Comparison of ENCODE assay signal across 8 mouse cellular contexts in the genomic region with DNA sequence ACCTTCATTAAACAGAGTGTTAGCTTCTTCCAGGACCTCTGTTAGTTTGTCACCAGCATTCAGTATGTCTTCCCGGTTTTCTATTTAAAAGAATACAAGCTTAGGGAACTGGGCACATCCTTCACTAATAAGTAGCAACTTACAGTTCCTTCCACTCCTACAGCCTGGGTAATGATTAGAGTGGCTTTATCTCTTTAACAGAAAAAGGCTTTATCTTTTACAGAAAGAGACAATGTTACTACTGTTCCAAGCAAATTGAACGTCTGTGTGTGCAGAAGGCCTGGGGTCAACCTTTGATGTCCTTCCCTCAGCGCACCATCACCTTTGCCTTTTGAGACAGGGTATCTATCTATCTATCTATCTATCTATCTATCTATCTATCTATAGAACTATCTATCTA. TPM values are rescaled to one million over a fixed set of nuclear protein-coding genes. Genes with fewer than 3 reads are reported as not detected.
DNase-seq lines count a peak whose midpoint lies in the region; ATAC-seq and TF ChIP-seq lines count a peak whose summit lies in the region.

No protein-coding gene starts in this region.

- in situ Hi-C loops in ES-E14 (cut with MboI; ENCODE audit: low sequenced_read_pairs in 2 of 2, unreplicated experiment in 2 of 2): no loop called here

- H3K36me3 ChIP-seq in heart, embryonic 14.5 days (ENCODE audit: control insufficient read depth, insufficient read depth, low read length): peaks cover 46% of the 10 kb centered on the region
- H3K36me3 ChIP-seq in ES-E14 (ENCODE audit: control insufficient read depth, insufficient read depth, low read length, poor library complexity, severe bottlenecking): peaks cover 17% of the 10 kb centered on the region
- H3K36me3 ChIP-seq in hindbrain, embryonic 11.5 days (ENCODE audit: control insufficient read depth, insufficient read depth, low read length): no peaks in the 10 kb centered on the region
- peaks cover 48% of the 10 kb centered on the region for H3K36me3 ChIP-seq in midbrain, embryonic 10.5 days

- 38% methylated on average over 3 of the region's 3 CpGs for WGBS in heart, embryonic 14.5 days
- WGBS in hindbrain, embryonic 11.5 days: 61% methylated on average over 3 of the region's 3 CpGs
- 75% methylated on average over 3 of the region's 3 CpGs for WGBS in midbrain, embryonic 10.5 days

- peaks cover 0 to 10% of the 10 kb centered on the region in 2 experiments; a peak in 1 of 4 replicates for H3K4me1 ChIP-seq in heart, embryonic 14.5 days (ENCODE audit: control insufficient read depth in 2 of 2, insufficient read depth in 2 of 2, low read length in 2 of 2)
- H3K4me1 ChIP-seq in ES-E14 (ENCODE audit: control insufficient read depth in 2 of 2, insufficient read depth in 2 of 2, low read length in 2 of 2, poor library complexity in 1 of 2): peaks cover under 1 to 9% of the 10 kb centered on the region in 2 experiments; a peak in 1 of 4 replicates
- no peaks in the 10 kb centered on the region for H3K4me1 ChIP-seq in hindbrain, embryonic 11.5 days (replicated peaks; ENCODE audit: control insufficient read depth, insufficient read depth, low read length)
- peaks cover 19% of the 10 kb centered on the region for H3K4me1 ChIP-seq in midbrain, embryonic 10.5 days

- H3K27me3 ChIP-seq in heart, embryonic 14.5 days (ENCODE audit: control insufficient read depth, insufficient read depth, low read length): no peaks in the 10 kb centered on the region
- no peaks in the 10 kb centered on the region for H3K27me3 ChIP-seq in hindbrain, embryonic 11.5 days (ENCODE audit: control insufficient read depth, insufficient read depth, low read length)
- no peaks in the 10 kb centered on the region for H3K27me3 ChIP-seq in midbrain, embryonic 10.5 days (ENCODE audit: low read depth, poor library complexity, severe bottlenecking)

- no peak for DNase-seq in heart, adult 8-10 months (ENCODE audit: low spot score)
- DNase-seq in ES-E14 (ENCODE audit: low read depth, low spot score): no peak
- no peak for DNase-seq in hindbrain, embryonic 11.5 days (ENCODE audit: low spot score)
- DNase-seq in midbrain, embryonic 10.5 days (ENCODE audit: low spot score): no peak
- DNase-seq in cerebellum, adult 11-12 months: no peak
- no peak for DNase-seq in layer of hippocampus, postnatal 10 days (ENCODE audit: low spot score in 2 of 2)
- no peak for DNase-seq in urinary bladder, postnatal 10 days (ENCODE audit: low spot score)

- no peaks in the 10 kb centered on the region for H3K9me3 ChIP-seq in heart, embryonic 14.5 days (ENCODE audit: control insufficient read depth, low read length)
- H3K9me3 ChIP-seq in ES-E14 (ENCODE audit: control insufficient read depth, insufficient read depth, low read depth, low read length): no peaks in the 10 kb centered on the region
- H3K9me3 ChIP-seq in hindbrain, embryonic 11.5 days (ENCODE audit: control insufficient read depth, low read length): no peaks in the 10 kb centered on the region
- 0 out of 2 replicates have a peak, but pooled peaks cover 4% of the 10 kb centered on the region for H3K9me3 ChIP-seq in midbrain, embryonic 10.5 days (replicated peaks)

- peak overlapping the region; percentile 69 to 90; a peak in 3 of 4 replicates for H3K4me3 ChIP-seq in heart, embryonic 14.5 days (ENCODE audit: control insufficient read depth in 1 of 2, insufficient read depth in 1 of 2, low read depth in 1 of 2, low read length in 2 of 2)
- H3K4me3 ChIP-seq in ES-E14 (ENCODE audit: insufficient read depth in 1 of 2, low read depth in 1 of 2, low read length in 2 of 2, poor library complexity in 1 of 2, severe bottlenecking in 1 of 2): peak overlapping the region; percentile 86 to 90
- H3K4me3 ChIP-seq in hindbrain, embryonic 11.5 days (ENCODE audit: low read depth, low read length): peak overlapping the region; percentile 79
- peak overlapping the region; percentile 85 for H3K4me3 ChIP-seq in midbrain, embryonic 10.5 days

- H3K9ac ChIP-seq in heart, embryonic 14.5 days (ENCODE audit: low read length): peak overlapping the region; percentile 93
- H3K9ac ChIP-seq in ES-E14 (ENCODE audit: insufficient read depth, low read depth, low read length, poor library complexity, severe bottlenecking): peak overlapping the region; percentile 98; the same call in 1 of the 2 replicates
- H3K9ac ChIP-seq in hindbrain, embryonic 11.5 days (ENCODE audit: low read depth, low read length): peak overlapping the region; percentile 97

- peak overlapping the region; percentile 92 to 99 for H3K27ac ChIP-seq in heart, embryonic 14.5 days (replicated peaks in 1 of 2; ENCODE audit: control insufficient read depth in 1 of 2, insufficient read depth in 1 of 2, low read depth in 2 of 2, low read length in 2 of 2)
- no peak overlapping the region; the same call in 1 of the 2 replicates for H3K27ac ChIP-seq in ES-E14 (ENCODE audit: insufficient read depth, low read depth, low read length, poor library complexity, severe bottlenecking)
- H3K27ac ChIP-seq in hindbrain, embryonic 11.5 days (ENCODE audit: low read depth, low read length): no peak overlapping the region
- peak overlapping the region; percentile 99 for H3K27ac ChIP-seq in midbrain, embryonic 10.5 days (replicated peaks)

- no peak for ATAC-seq in heart, embryonic 14.5 days (ENCODE audit: insufficient number of reproducible peaks, insufficient read depth, low FRiP score, low read depth)
- no peak for ATAC-seq in hindbrain, embryonic 11.5 days (ENCODE audit: low FRiP score)

- peak overlapping the region; percentile 93 for H3K4me2 ChIP-seq in heart, embryonic 14.5 days (ENCODE audit: low read length)
- H3K4me2 ChIP-seq in hindbrain, embryonic 11.5 days (replicated peaks; ENCODE audit: low read depth, low read length): peak overlapping the region; percentile 75

TF ChIP-seq in ES-E14, 5 proteins besides CTCF, POLR2A, EP300 and RAD21:
- TF ChIP-seq ZNF384 (IDR thresholded peaks at IDR 0.05; ENCODE audit: low read depth, low read length) (no peak), CHD2 (IDR thresholded peaks at IDR 0.05; ENCODE audit: low read depth, low read length) (no peak), ZC3H11A (IDR thresholded peaks at IDR 0.05; ENCODE audit: borderline replicate concordance, low read depth, low read length) (no peak), HCFC1 (IDR thresholded peaks at IDR 0.05; ENCODE audit: borderline replicate concordance, insufficient read depth, low read length) (no peak), MAFK (IDR thresholded peaks at IDR 0.05; ENCODE audit: insufficient read depth, low read depth, low read length) (no peak)

RNA-seq across cellular contexts. Expression of gene Ate1, which starts 25.7 kb away (rescaled TPM):
- polyA plus RNA-seq in heart, embryonic 14.5 days (2014; fragmentation: Nextera tagmentation; extraction: Ambion mirVana): 64.2 and 67.3 TPM in 2 replicates
- total RNA-seq in heart, adult 8-10 months (2022): 10 to 100 TPM; 31.2 to 46.0 (median 36.4) TPM
- total RNA-seq in ES-E14 (2012; rRNA removed): 22.8 and 25.7 TPM in 2 replicates
- 53.0 and 76.1 TPM in 2 replicates for polyA plus RNA-seq in hindbrain, embryonic 11.5 days (2014; fragmentation: Nextera tagmentation; extraction: Ambion mirVana)
- 60.5 and 65.8 TPM in 2 replicates for polyA plus RNA-seq in midbrain, embryonic 10.5 days (2016; fragmentation: Nextera tagmentation; extraction: Ambion mirVana)
- 10 to 100 TPM; 58.5 to 63.7 TPM for total RNA-seq in layer of hippocampus, postnatal 10 days (2021)

RNA-seq across cellular contexts. Expression of gene Nsmce4a, which starts 27.0 kb away (rescaled TPM):
- polyA plus RNA-seq in heart, embryonic 14.5 days (2014; fragmentation: Nextera tagmentation; extraction: Ambion mirVana): 156 and 160 TPM in 2 replicates
- 10 to 100 TPM; 38.8 to 51.0 (median 43.0) TPM for total RNA-seq in heart, adult 8-10 months (2022)
- total RNA-seq in ES-E14 (2012; rRNA removed): 72.0 and 90.9 TPM in 2 replicates
- polyA plus RNA-seq in hindbrain, embryonic 11.5 days (2014; fragmentation: Nextera tagmentation; extraction: Ambion mirVana): 197 and 198 TPM in 2 replicates
- polyA plus RNA-seq in midbrain, embryonic 10.5 days (2016; fragmentation: Nextera tagmentation; extraction: Ambion mirVana): 180 and 203 TPM in 2 replicates
- 10 to 100 TPM; 34.4 to 36.9 TPM for total RNA-seq in layer of hippocampus, postnatal 10 days (2021)

RNA-seq across cellular contexts. Expression of gene Tacc2, which starts 31.3 kb away (rescaled TPM):
- 55.9 and 56.4 TPM in 2 replicates for polyA plus RNA-seq in heart, embryonic 14.5 days (2014; fragmentation: Nextera tagmentation; extraction: Ambion mirVana)
- 100 to 1,000 TPM; 403 to 491 (median 419) TPM for total RNA-seq in heart, adult 8-10 months (2022)
- 23.2 and 29.1 TPM in 2 replicates for total RNA-seq in ES-E14 (2012; rRNA removed)
- polyA plus RNA-seq in hindbrain, embryonic 11.5 days (2014; fragmentation: Nextera tagmentation; extraction: Ambion mirVana): 45.1 and 46.8 TPM in 2 replicates
- polyA plus RNA-seq in midbrain, embryonic 10.5 days (2016; fragmentation: Nextera tagmentation; extraction: Ambion mirVana): 40.9 and 47.7 TPM in 2 replicates
- 10 to 100 TPM; 91.9 to 95.2 TPM for total RNA-seq in layer of hippocampus, postnatal 10 days (2021)

Comparison
In these comparisons a context has a peak if more than half of its experiments do, and no peak if none do; other contexts are left out.
1. H3K27ac ChIP-seq: peak in heart, embryonic 14.5 days (2 of 2) and midbrain, embryonic 10.5 days (single experiment); none in ES-E14 (single experiment) and hindbrain, embryonic 11.5 days (single experiment).
2. RNA of gene Tacc2, which starts 31.3 kb away (total RNA-seq): 403 to 491 TPM in heart, adult 8-10 months; 91.9 to 95.2 TPM in layer of hippocampus, postnatal 10 days and 23.2 to 29.1 TPM in ES-E14; every median in the first group is over 4 times any median in the second.
3. Peak in every context shown above with its lines, with median percentiles within 50 percentile points of each other: H3K4me3 ChIP-seq and H3K9ac ChIP-seq.